8 mouse cellular contexts compared by ENCODE assay signal in the genomic region with DNA sequence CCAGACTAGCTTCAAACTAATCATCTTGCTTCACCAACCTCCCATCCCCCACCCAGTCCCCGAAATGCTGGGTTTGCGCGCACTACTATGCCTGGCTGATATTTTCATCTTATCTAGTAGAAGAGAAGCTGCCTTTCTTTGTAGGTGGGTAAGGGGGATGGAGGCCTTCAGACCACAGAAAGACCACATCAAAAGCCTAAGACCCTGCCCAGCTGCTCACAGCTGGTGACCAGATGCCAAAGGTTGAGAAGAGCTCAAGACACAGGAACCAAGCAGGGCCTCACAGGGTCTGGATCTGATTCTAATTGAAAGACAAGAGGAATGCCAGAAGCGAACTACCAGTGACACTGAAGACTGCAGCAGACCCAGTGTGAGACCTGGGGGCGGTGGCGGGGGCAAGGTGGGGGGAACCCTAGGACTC. TPM values are rescaled to one million over a fixed set of nuclear protein-coding genes. Genes with fewer than 3 reads are reported as not detected.
A peak's percentile ranks its signal among the peaks of the same experiment; 100 is the strongest.
DNase-seq lines count a peak whose midpoint lies in the region; ATAC-seq and TF ChIP-seq lines count a peak whose summit lies in the region.

No protein-coding gene starts in this region.

- no peak for ATAC-seq in hindbrain, embryonic 12.5 days (ENCODE audit: low FRiP score)
- ATAC-seq in megakaryocyte progenitor cell, adult 5-6 weeks (replicated peaks; ENCODE audit: poor library complexity) = no peak
- ATAC-seq in monocyte, adult 5-6 weeks (replicated peaks; ENCODE audit: insufficient number of reproducible peaks, low FRiP score, low TSS enrichment, poor library complexity, severe bottlenecking) = no peak

- no peaks in the 10 kb centered on the region for H3K9me3 ChIP-seq in hindbrain, embryonic 12.5 days (replicated peaks)
- no peaks in the 10 kb centered on the region for H3K9me3 ChIP-seq in midbrain, embryonic 10.5 days (replicated peaks)

- no peak for TF ChIP-seq CTCF in left cerebral cortex, adult 2 months (IDR thresholded peaks at IDR 0.05)
- TF ChIP-seq CTCF in cortical plate, adult 2 months (IDR thresholded peaks at IDR 0.05; ENCODE audit: extremely low read depth, insufficient read depth, low read length) = no peak

- peak overlapping the region; percentile 98 for H3K9ac ChIP-seq in hindbrain, embryonic 12.5 days

- intact Hi-C loops in left cerebral cortex, adult 2 months (cut with DNase I) = no loop called here

- peak overlapping the region; percentile 71 for H3K4me2 ChIP-seq in hindbrain, embryonic 12.5 days (replicated peaks)

- H3K4me3 ChIP-seq in left cerebral cortex, adult 2 months = peak overlapping the region; percentile 99
- peak overlapping the region; percentile 87 for H3K4me3 ChIP-seq in cortical plate, adult 2 months (ENCODE audit: insufficient read depth, low read length)
- H3K4me3 ChIP-seq in hindbrain, embryonic 12.5 days = peak overlapping the region; percentile 79
- H3K4me3 ChIP-seq in midbrain, embryonic 10.5 days = peak overlapping the region; percentile 93

- WGBS in hindbrain, embryonic 12.5 days = 28% methylated on average over 6 of the region's 6 CpGs
- WGBS in midbrain, embryonic 10.5 days = 28% methylated on average over 6 of the region's 6 CpGs

- H3K4me1 ChIP-seq in cortical plate, adult 2 months (ENCODE audit: control insufficient read depth, insufficient read depth, low read length) = peaks cover 4% of the 10 kb centered on the region
- H3K4me1 ChIP-seq in hindbrain, embryonic 12.5 days = peaks cover 16% of the 10 kb centered on the region
- H3K4me1 ChIP-seq in midbrain, embryonic 10.5 days = peaks cover 23% of the 10 kb centered on the region

- H3K27me3 ChIP-seq in hindbrain, embryonic 12.5 days = no peaks in the 10 kb centered on the region
- no peaks in the 10 kb centered on the region for H3K27me3 ChIP-seq in midbrain, embryonic 10.5 days (ENCODE audit: low read depth, poor library complexity, severe bottlenecking)

- peak overlapping the region; percentile 100 for H3K27ac ChIP-seq in left cerebral cortex, adult 2 months
- H3K27ac ChIP-seq in cortical plate, adult 2 months (ENCODE audit: insufficient read depth, low read length) = no peak overlapping the region
- peak overlapping the region; percentile 98 for H3K27ac ChIP-seq in hindbrain, embryonic 12.5 days
- peak overlapping the region; percentile 99 for H3K27ac ChIP-seq in midbrain, embryonic 10.5 days (replicated peaks)

- TF ChIP-seq POLR2A in cortical plate, adult 2 months (IDR thresholded peaks at IDR 0.05; ENCODE audit: extremely low read depth, insufficient read depth, low read length) = no peak

- no peak for DNase-seq in left cerebral cortex, adult 2 months (ENCODE audit: extremely low spot score in 1 of 2, low spot score in 2 of 2)
- no peak for DNase-seq in left cerebral cortex, adult 8-10 months (ENCODE audit: low spot score in 2 of 2)
- DNase-seq in midbrain, embryonic 10.5 days (ENCODE audit: low spot score) = peak; percentile 48
- DNase-seq in testis, postnatal 14 days (ENCODE audit: low spot score) = no peak

- H3K36me3 ChIP-seq in hindbrain, embryonic 12.5 days = peaks cover 10% of the 10 kb centered on the region; the same call in 1 of the 2 replicates
- H3K36me3 ChIP-seq in midbrain, embryonic 10.5 days = peaks cover 22% of the 10 kb centered on the region

RNA-seq across cellular contexts. Expression of gene Dennd6b, which starts 1.0 kb away (rescaled TPM):
- total RNA-seq in left cerebral cortex, adult 2 months (2021) = 10 to 100 TPM; 52.2 to 53.9 TPM
- total RNA-seq in left cerebral cortex, adult 8-10 months (2022) = 10 to 100 TPM; 46.2 to 59.3 (median 50.7) TPM
- 137 and 148 TPM in 2 replicates for polyA plus RNA-seq in cortical plate, adult 2 months (2012; rRNA removed)
- 54.6 and 57.7 TPM in 2 replicates for polyA plus RNA-seq in hindbrain, embryonic 12.5 days (2016; fragmentation: Nextera tagmentation; extraction: Ambion mirVana)
- polyA plus RNA-seq in midbrain, embryonic 10.5 days (2016; fragmentation: Nextera tagmentation; extraction: Ambion mirVana) = 27.7 and 37.3 TPM in 2 replicates
- total RNA-seq in megakaryocyte progenitor cell, adult 5-6 weeks (2015) = 1.6 and 2.4 TPM in 2 replicates
- total RNA-seq in megakaryocyte progenitor cell, adult 5-6 weeks (2017) = 1.3 and 2.5 TPM in 2 replicates
- 2.1 to 3.1 TPM (median 2.7 TPM) in 3 replicates for total RNA-seq in monocyte, adult 5-6 weeks (2017)

RNA-seq across cellular contexts. Expression of gene Plxnb2, which starts 14.7 kb away (rescaled TPM):
- 10 to 100 TPM; 49.4 to 53.3 TPM for total RNA-seq in left cerebral cortex, adult 2 months (2021)
- total RNA-seq in left cerebral cortex, adult 8-10 months (2022) = 10 to 100 TPM; 42.6 to 60.9 (median 54.8) TPM
- polyA plus RNA-seq in cortical plate, adult 2 months (2012; rRNA removed) = 51.0 and 52.9 TPM in 2 replicates
- polyA plus RNA-seq in hindbrain, embryonic 12.5 days (2016; fragmentation: Nextera tagmentation; extraction: Ambion mirVana) = 167 and 169 TPM in 2 replicates
- 130 and 144 TPM in 2 replicates for polyA plus RNA-seq in midbrain, embryonic 10.5 days (2016; fragmentation: Nextera tagmentation; extraction: Ambion mirVana)
- total RNA-seq in megakaryocyte progenitor cell, adult 5-6 weeks (2015) = 12.1 and 12.6 TPM in 2 replicates
- 9.3 and 14.5 TPM in 2 replicates for total RNA-seq in megakaryocyte progenitor cell, adult 5-6 weeks (2017)
- total RNA-seq in monocyte, adult 5-6 weeks (2017) = 145 to 153 TPM (median 153 TPM) in 3 replicates

RNA-seq across cellular contexts. Expression of gene Ppp6r2, which starts 16.1 kb away (rescaled TPM):
- total RNA-seq in left cerebral cortex, adult 2 months (2021) = 100 to 1,000 TPM; 161 to 171 TPM
- 100 to 1,000 TPM; 150 to 165 (median 161) TPM for total RNA-seq in left cerebral cortex, adult 8-10 months (2022)
- polyA plus RNA-seq in cortical plate, adult 2 months (2012; rRNA removed) = 119 and 135 TPM in 2 replicates
- polyA plus RNA-seq in hindbrain, embryonic 12.5 days (2016; fragmentation: Nextera tagmentation; extraction: Ambion mirVana) = 62.3 and 65.2 TPM in 2 replicates
- polyA plus RNA-seq in midbrain, embryonic 10.5 days (2016; fragmentation: Nextera tagmentation; extraction: Ambion mirVana) = 25.4 and 41.8 TPM in 2 replicates
- total RNA-seq in megakaryocyte progenitor cell, adult 5-6 weeks (2015) = 8.5 and 11.8 TPM in 2 replicates
- 9.8 and 11.2 TPM in 2 replicates for total RNA-seq in megakaryocyte progenitor cell, adult 5-6 weeks (2017)
- 16.8 to 32.5 TPM (median 19.4 TPM) in 3 replicates for total RNA-seq in monocyte, adult 5-6 weeks (2017)

RNA-seq across cellular contexts. Expression of gene Mapk11, which starts 45.8 kb away (rescaled TPM):
- 10 to 100 TPM; 61.8 to 63.5 TPM for total RNA-seq in left cerebral cortex, adult 2 months (2021)
- total RNA-seq in left cerebral cortex, adult 8-10 months (2022) = 10 to 100 TPM; 35.8 to 40.9 (median 39.4) TPM
- polyA plus RNA-seq in cortical plate, adult 2 months (2012; rRNA removed) = 91.5 and 93.7 TPM in 2 replicates
- polyA plus RNA-seq in hindbrain, embryonic 12.5 days (2016; fragmentation: Nextera tagmentation; extraction: Ambion mirVana) = 39.0 and 41.9 TPM in 2 replicates
- polyA plus RNA-seq in midbrain, embryonic 10.5 days (2016; fragmentation: Nextera tagmentation; extraction: Ambion mirVana) = 38.8 and 47.4 TPM in 2 replicates
- total RNA-seq in megakaryocyte progenitor cell, adult 5-6 weeks (2015) = not detected in 2 replicates
- total RNA-seq in megakaryocyte progenitor cell, adult 5-6 weeks (2017) = 0.10 TPM in 1 of 2 replicates, not detected in the other
- total RNA-seq in monocyte, adult 5-6 weeks (2017) = 4.5 to 6.6 TPM (median 4.6 TPM) in 3 replicates

RNA-seq across cellular contexts. Expression of gene Mapk12, which starts 54.8 kb away (rescaled TPM):
- total RNA-seq in left cerebral cortex, adult 2 months (2021) = 1 to 10 TPM; 8.3 to 9.3 TPM
- 10 to 100 TPM in 2 of 4 experiments, 1 to 10 TPM in 2; 9.5 to 10.6 (median 10.1) TPM for total RNA-seq in left cerebral cortex, adult 8-10 months (2022)
- polyA plus RNA-seq in cortical plate, adult 2 months (2012; rRNA removed) = 21.0 and 22.3 TPM in 2 replicates
- polyA plus RNA-seq in hindbrain, embryonic 12.5 days (2016; fragmentation: Nextera tagmentation; extraction: Ambion mirVana) = 10.0 and 11.4 TPM in 2 replicates
- polyA plus RNA-seq in midbrain, embryonic 10.5 days (2016; fragmentation: Nextera tagmentation; extraction: Ambion mirVana) = 31.8 and 36.7 TPM in 2 replicates
- total RNA-seq in megakaryocyte progenitor cell, adult 5-6 weeks (2015) = 0.49 TPM in 1 of 2 replicates, not detected in the other
- total RNA-seq in megakaryocyte progenitor cell, adult 5-6 weeks (2017) = 0.04 and 0.47 TPM in 2 replicates
- total RNA-seq in monocyte, adult 5-6 weeks (2017) = 0.39 to 5.8 TPM (median 3.7 TPM) in 3 replicates

Comparison
In these comparisons a context has a peak if more than half of its experiments do, and no peak if none do; other contexts are left out.
1. RNA of gene Dennd6b, which starts 1.0 kb away (total RNA-seq): 52.2 to 53.9 TPM in left cerebral cortex, adult 2 months and 46.2 to 59.3 TPM in left cerebral cortex, adult 8-10 months; 1.3 to 2.5 TPM in megakaryocyte progenitor cell, adult 5-6 weeks and 2.1 to 3.1 TPM in monocyte, adult 5-6 weeks; every median in the first group is over 10 times any median in the second.
2. Peak in every context shown above with its lines, with median percentiles within 50 percentile points of each other: H3K4me3 ChIP-seq.